Mouse (Mus musculus) olfactory bulb, adult 2 months (tissue): Measurements from ENCODE around the gene Nr3c2. TPM values are rescaled to one million over a fixed set of nuclear protein-coding genes. Genes with fewer than 3 reads are reported as not detected.

Experiments used
- H3K27ac ChIP-seq: fragments of 200-500 bp; 2 replicates; pipeline ENCODE4 v1.5.1; 2012; ENCODE audit warnings: low read depth, low read length; ENCODE audit not compliant: insufficient read depth
- H3K4me1 ChIP-seq: fragments of 200-500 bp; 2 replicates; pipeline ENCODE4 v1.6.1; 2012; ENCODE audit warnings: low read length; ENCODE audit not compliant: control insufficient read depth, insufficient read depth
- H3K4me3 ChIP-seq: fragments of 200-500 bp; 2 replicates; pipeline ENCODE4 v1.5.1; 2012; ENCODE audit warnings: mild to moderate bottlenecking, low read depth, low read length, moderate library complexity; ENCODE audit not compliant: insufficient read depth
- CTCF ChIP-seq: fragments of 200-500 bp; IDR thresholded peaks from 2 replicates; pipeline ENCODE4 v1.5.1; 2012; ENCODE audit warnings: low read depth, mild to moderate bottlenecking, low read length, moderate library complexity; ENCODE audit not compliant: insufficient read depth
- POLR2A ChIP-seq: fragments of 200-500 bp; IDR thresholded peaks from 2 replicates; pipeline ENCODE4 v1.6.1; 2012; ENCODE audit warnings: mild to moderate bottlenecking, low read depth, low read length, moderate library complexity; ENCODE audit not compliant: insufficient read depth
- WGBS: fragments of 180-500 bp; shearing (Covaris S2); methylation state at CpG from one replicate; pipeline ENCODE4 v1.1.7; 2018; 5-methylcytosine and 5-hydroxymethylcytosine counted together
- polyA plus RNA-seq: library from polyadenylated mRNA; stranded (reverse); fragments of >200 nt; gene quantifications from 2 replicates; pipeline ENCODE4 v1.2.4, GENCODE M21; 2012; ENCODE audit warnings: low replicate concordance; ENCODE audit not compliant: missing spikeins, insufficient read depth, insufficient read length

Nr3c2 gene
- polyA plus RNA-seq, 1 experiment = not detected

DNA sequence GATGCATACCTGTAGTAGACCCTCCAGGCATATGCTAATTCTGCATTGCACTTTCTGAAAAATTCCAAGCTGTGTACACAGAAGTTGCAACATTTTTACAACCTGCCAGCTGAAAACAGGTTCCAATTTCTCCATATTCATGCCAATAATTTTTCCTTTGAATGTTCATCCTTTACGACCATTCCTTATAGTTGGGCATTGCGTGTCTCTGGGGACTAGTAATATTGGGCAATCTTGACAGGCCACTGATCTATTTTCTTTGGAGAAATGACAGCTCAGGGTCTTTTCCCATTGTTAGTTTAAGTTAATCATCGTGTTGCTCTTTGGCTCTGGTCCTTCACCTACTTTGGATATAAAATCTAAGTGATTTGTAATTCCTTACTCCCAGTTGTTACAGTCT is 291.2 kb downstream of the Nr3c2 start:
- H3K4me1 ChIP-seq = no peaks in the 10 kb centered on the region
- no peak for TF ChIP-seq POLR2A
- no peak for TF ChIP-seq CTCF
- no peak overlapping the region for H3K4me3 ChIP-seq
- 90% methylated on average over 3 of the region's 3 CpGs for WGBS
- H3K27ac ChIP-seq = no peak overlapping the region

DNA sequence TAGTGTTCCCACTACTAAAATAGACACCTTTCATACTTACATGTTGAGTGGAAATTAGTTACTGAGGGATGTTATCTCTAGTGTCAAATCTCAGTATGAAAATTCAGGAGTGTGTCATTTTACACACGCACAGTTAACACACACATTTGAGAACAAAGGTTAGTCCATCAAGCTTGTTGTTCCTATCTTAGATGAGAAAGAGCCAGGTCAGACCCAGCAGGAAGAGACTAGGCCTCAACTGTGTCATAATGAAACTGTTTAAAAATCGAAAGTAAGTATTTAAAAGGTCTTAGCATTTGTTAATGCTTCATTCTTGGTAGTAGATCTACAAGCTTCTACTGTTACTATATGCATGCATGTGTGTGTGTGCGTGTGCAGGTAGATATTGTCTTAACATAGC is 310.1 kb downstream of the Nr3c2 start:
- Histone ChIP-seq H3K27ac (no peak overlapping the region), H3K4me3 (no peak overlapping the region), H3K4me1 (peaks cover 10% of the 10 kb centered on the region; the same call in 1 of the 2 replicates)
- no peak for TF ChIP-seq POLR2A
- TF ChIP-seq CTCF = no peak
- WGBS = 91% methylated on average over 3 of the region's 3 CpGs

DNA sequence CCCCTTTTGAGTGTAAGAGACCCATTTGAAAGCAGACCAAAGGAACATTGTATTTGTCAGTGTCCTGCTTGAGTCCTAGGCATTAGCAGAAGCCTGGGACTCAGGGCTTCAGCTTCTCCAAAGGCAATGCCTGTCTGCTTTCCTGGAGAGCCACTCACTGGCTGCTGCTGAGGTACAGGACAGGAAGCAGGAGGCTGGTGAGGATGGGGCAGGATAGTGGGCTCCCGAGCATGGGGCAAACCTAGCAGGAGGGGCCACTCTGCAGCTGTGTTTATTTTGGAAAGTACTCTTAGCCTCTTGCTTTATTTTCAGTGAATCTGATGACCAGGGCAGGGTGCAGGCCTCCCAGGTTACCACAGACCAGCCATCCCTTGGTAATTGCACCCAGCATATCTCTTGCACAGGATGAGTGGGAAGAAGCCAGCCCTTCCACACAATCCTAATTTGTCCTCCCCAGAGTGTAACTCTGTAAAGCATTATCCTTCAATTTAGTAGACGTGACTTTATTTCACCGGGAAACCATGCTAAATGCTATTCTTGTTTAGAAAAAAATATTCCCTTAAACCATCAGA is 314.7 kb downstream of the Nr3c2 start:
- Histone ChIP-seq H3K4me1 (peaks cover 12% of the 10 kb centered on the region; the same call in 1 of the 2 replicates), H3K27ac (no peak overlapping the region), H3K4me3 (no peak overlapping the region)
- TF ChIP-seq POLR2A (no peak), CTCF (no peak)
- WGBS = 56% methylated on average over 3 of the region's 3 CpGs

DNA sequence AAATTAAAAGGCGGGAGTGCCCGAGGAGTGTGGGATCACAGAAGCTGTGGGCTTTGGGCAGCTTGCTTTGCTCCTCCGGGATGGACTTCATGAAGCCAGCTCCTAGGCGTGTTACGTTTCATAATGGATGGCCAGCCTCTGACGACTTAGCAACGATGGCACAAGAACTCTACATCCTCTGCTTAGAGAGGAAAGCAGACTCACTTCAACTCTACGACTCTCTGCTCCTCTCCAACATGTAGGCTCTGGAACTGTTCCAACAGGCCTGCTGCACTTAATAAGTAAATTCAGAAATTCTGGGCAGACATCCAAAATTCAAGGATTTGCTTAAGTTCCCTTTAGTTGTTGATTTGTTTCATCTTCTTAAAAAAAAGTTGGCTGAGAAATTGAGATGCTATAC is 315.4 kb downstream of the Nr3c2 start:
- WGBS = 52% methylated on average over 8 of the region's 8 CpGs
- H3K4me1 ChIP-seq = peaks cover 12% of the 10 kb centered on the region; the same call in 1 of the 2 replicates
- H3K4me3 ChIP-seq = no peak overlapping the region
- TF ChIP-seq POLR2A (no peak), CTCF (no peak)
- no peak overlapping the region for H3K27ac ChIP-seq

DNA sequence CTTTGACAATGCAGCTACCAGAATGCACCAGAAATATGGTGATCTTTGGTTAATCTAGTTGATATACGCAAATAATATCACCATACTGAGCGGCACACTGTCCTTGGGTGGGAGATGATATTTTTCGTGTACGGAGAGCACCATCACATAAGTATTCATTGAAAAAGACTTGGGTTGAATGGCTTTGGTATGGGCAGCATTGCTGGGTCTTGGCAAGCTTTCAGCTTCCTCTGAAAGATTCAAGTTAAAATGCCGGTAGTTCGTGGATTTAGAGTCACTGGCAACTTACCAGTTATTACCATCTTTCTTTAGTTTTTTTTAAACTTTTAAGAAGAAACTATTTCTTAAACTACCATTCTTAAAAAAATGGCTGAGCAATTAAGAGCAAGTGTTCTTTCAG is 315.9 kb downstream of the Nr3c2 start:
- Histone ChIP-seq H3K27ac (no peak overlapping the region), H3K4me3 (no peak overlapping the region), H3K4me1 (peaks cover 11% of the 10 kb centered on the region; the same call in 1 of the 2 replicates)
- TF ChIP-seq POLR2A (no peak), CTCF (no peak)
- 51% methylated on average over 6 of the region's 6 CpGs for WGBS

DNA sequence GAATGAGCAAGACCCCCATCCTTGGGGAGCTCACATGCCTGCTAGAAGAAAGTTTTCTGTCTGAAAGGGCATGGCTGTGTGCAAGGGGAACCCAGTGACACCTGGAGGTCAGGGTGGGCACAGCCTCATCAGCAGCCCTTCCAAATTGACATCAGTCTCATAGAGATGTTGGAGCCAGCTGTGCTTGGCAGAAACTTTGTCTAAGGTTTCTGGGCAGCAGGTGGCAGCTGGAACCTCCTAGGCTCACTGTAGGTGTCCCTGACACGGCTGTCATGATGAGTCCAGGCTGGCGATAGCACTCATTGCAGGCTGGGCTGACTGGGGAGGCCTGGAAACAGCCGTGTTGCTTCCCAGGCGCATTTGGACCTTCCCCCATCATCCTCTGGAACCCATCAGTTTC is 323.9 kb downstream of the Nr3c2 start:
- 79% methylated on average over 4 of the region's 4 CpGs for WGBS
- Histone ChIP-seq H3K4me3 (no peak overlapping the region), H3K4me1 (peaks cover 9% of the 10 kb centered on the region), H3K27ac (peak overlapping the region; percentile 53; the same call in 1 of the 2 replicates)
- TF ChIP-seq CTCF = no peak
- no peak for TF ChIP-seq POLR2A

DNA sequence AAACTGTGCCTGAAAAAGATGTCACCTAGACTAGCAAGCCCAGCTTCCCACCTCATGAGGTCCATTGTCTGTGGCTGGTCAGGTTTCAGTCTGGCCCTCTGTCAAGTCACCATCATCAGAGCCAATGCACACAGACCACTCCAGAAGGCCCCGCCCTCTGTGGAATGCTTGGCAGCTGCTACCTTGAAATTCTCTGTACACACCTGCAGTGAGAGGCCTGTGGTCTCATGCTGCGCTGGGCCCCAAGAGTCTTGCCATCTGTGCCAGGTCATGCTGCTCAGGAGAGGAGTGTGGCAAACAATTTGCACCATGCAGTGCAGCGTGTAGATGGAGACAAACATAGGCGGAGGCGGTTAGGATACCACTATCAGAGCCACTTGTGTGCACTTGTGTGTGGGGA is 328.5 kb downstream of the Nr3c2 start:
- WGBS = 90% methylated on average over 5 of the region's 5 CpGs
- H3K27ac ChIP-seq = 0 out of 2 replicates have a peak overlapping the region, but pooled peaks have one; percentile 20
- no peak for TF ChIP-seq CTCF
- TF ChIP-seq POLR2A = no peak

DNA sequence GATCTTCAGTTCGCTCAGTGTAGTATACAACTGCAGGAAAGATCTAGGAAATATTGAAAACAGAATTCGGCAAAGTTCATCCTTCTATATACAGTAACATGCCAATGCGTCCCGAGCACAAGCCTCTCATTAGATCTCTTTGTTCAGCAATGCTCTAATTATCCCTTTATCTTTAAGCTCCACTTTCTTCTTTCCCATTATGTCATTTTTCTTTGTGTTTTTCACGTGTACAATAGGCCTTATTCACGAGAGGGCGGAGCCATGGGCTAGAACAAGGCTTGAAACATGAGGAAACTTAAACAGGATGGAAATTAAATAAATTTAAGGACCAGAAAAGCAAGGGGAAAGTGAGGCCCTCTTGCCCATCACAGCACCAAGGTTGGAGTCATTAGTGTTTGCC is 329.4 kb downstream of the Nr3c2 start:
- H3K27ac ChIP-seq = peak overlapping the region; percentile 49
- peaks cover 11% of the 10 kb centered on the region for H3K4me1 ChIP-seq
- TF ChIP-seq POLR2A (no peak), CTCF (no peak)
- H3K4me3 ChIP-seq = no peak overlapping the region
- WGBS = 35% methylated on average over 7 of the region's 7 CpGs

More for the DNA sequence above, 328.5 kb downstream of the Nr3c2 start:
- Histone ChIP-seq H3K4me1 (peaks cover 11% of the 10 kb centered on the region), H3K4me3 (no peak overlapping the region)

DNA sequence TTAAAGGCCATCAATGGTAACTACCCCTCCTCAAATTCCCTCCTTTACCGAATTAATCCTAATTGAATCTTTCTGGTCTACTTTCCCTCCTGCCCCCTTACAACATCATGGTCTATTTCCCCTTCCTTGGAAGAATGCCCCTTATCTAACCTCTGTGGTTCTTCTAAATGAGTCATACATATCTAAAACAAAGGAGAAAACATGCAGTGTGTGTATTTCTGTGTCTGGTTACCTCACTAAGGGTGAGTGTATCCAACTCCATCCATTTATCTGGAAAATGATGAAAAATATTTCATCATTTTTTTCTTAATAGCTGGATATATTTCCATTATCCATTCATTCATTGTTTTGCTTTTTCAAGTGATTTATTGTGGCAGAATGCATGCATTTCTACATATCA is 332.0 kb downstream of the Nr3c2 start:
- Histone ChIP-seq H3K4me1 (peaks cover 11% of the 10 kb centered on the region), H3K4me3 (no peak overlapping the region), H3K27ac (no peak overlapping the region)
- TF ChIP-seq POLR2A = no peak
- no peak for TF ChIP-seq CTCF
- 78% methylated on average over 1 of the region's 1 CpGs for WGBS

DNA sequence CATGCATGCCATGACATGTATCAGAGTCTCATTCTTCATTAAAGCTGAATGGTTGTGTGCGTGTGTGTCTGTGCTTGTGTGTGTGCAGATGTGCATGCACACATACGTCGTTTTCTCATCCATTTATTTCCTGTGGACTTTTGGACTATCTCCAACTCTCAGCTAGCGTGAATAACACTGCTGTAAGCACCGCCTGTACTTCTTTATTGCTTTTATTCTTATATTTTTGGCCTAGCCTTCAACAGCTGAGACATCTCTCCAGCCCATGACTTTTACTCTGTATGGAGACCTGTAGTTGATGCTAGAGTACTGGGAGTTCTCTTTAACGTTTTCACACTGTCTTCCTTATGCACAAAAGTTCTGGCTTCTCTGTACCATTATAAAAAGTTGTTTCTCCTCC is 332.6 kb downstream of the Nr3c2 start:
- no peak for TF ChIP-seq POLR2A
- TF ChIP-seq CTCF = no peak
- Histone ChIP-seq H3K4me3 (no peak overlapping the region), H3K4me1 (peaks cover 11% of the 10 kb centered on the region), H3K27ac (no peak overlapping the region)
- 39% methylated on average over 6 of the region's 6 CpGs for WGBS
